Mouse (Mus musculus) CH12.LX (cell line): ENCODE data around the gene D1Ertd622e. TPM values are rescaled to one million over a fixed set of nuclear protein-coding genes. Genes with fewer than 3 reads are reported as not detected.

Experiments used
- DNase-seq: peaks from one replicate; pipeline ENCODE4 v3.0.0-alpha.2; 2013; ENCODE audit errors: extremely low read depth
- H3K27ac ChIP-seq: 2 replicates; pipeline ENCODE4 v1.5.1; 2012; ENCODE audit warnings: low read depth, mild to moderate bottlenecking, control low read depth, moderate library complexity; ENCODE audit not compliant: insufficient read depth
- H3K27me3 ChIP-seq: replicated peaks from 2 replicates; pipeline ENCODE3; 2012; ENCODE audit warnings: inconsistent platforms
- H3K36me3 ChIP-seq, 2 experiments: replicated peaks in 1 of 2; 2 replicates each; pipeline versions ENCODE3 to v1.6.1; 2012; ENCODE audit warnings: inconsistent platforms in 1 of 2, low read length in 1 of 2, mild to moderate bottlenecking in 1 of 2, mixed read lengths in 1 of 2, moderate library complexity in 1 of 2; ENCODE audit not compliant: control insufficient read depth in 1 of 2, insufficient read depth in 1 of 2
- H3K4me1 ChIP-seq, 2 experiments: 2 replicates each; pipeline ENCODE4 v1.6.1; 2012; ENCODE audit warnings: inconsistent platforms in 1 of 2, moderate library complexity in 1 of 2; ENCODE audit not compliant: insufficient read depth in 2 of 2, control insufficient read depth in 1 of 2
- H3K4me2 ChIP-seq: 2 replicates; pipeline ENCODE4 v1.6.1; 2012; ENCODE audit warnings: low read depth, mild to moderate bottlenecking, control low read depth; ENCODE audit not compliant: poor library complexity, insufficient read depth, severe bottlenecking
- H3K4me3 ChIP-seq, 3 experiments: fragments of 150-350 bp in 1 of 3; sonication (generic) in 1 of 3; replicated peaks in 1 of 3; 2 replicates each; pipeline versions ENCODE3 to v1.5.1; 2011 to 2012; ENCODE audit warnings: low read depth in 2 of 3, low read length in 2 of 3, mild to moderate bottlenecking in 2 of 3, moderate library complexity in 2 of 3, control low read depth in 1 of 3, improper control_type of control experiment in 1 of 3, inconsistent platforms in 1 of 3, mixed read lengths in 1 of 3; ENCODE audit not compliant: poor library complexity in 1 of 3
- H3K79me2 ChIP-seq: replicated peaks from 2 replicates; pipeline ENCODE4 v1.6.1; 2012; ENCODE audit warnings: mild to moderate bottlenecking, moderate library complexity; ENCODE audit not compliant: control insufficient read depth, poor library complexity, insufficient read depth, severe bottlenecking; ENCODE audit errors: extremely low read depth
- H3K9ac ChIP-seq: 2 replicates; pipeline ENCODE4 v1.6.1; 2012; ENCODE audit warnings: low read depth, mild to moderate bottlenecking, control low read depth, moderate library complexity; ENCODE audit not compliant: insufficient read depth
- H3K9me3 ChIP-seq: replicated peaks from 2 replicates; pipeline ENCODE3; 2012; ENCODE audit warnings: low read length, inconsistent platforms, mixed read lengths
- BHLHE40 ChIP-seq: IDR thresholded peaks from 2 replicates; pipeline ENCODE4 v1.6.1; 2011; ENCODE audit warnings: mild to moderate bottlenecking, low read depth, low read length, improper control_type of control experiment
- CHD1 ChIP-seq: IDR thresholded peaks from 2 replicates; pipeline ENCODE4 v1.6.1; 2012; ENCODE audit warnings: low read depth, low read length, improper control_type of control experiment, inconsistent platforms
- ELF1 ChIP-seq: IDR thresholded peaks from 2 replicates; pipeline ENCODE4 v1.6.1; 2014; ENCODE audit warnings: low read depth, mild to moderate bottlenecking, inconsistent platforms, low read length, improper control_type of control experiment
- EP300 ChIP-seq: IDR thresholded peaks from 2 replicates; pipeline ENCODE4 v1.6.1; 2011; ENCODE audit warnings: low read length, improper control_type of control experiment
- ETS1 ChIP-seq: conservative IDR thresholded peaks from 2 replicates; pipeline ENCODE4 v1.6.1; 2012; ENCODE audit warnings: low read depth, mild to moderate bottlenecking, inconsistent platforms, low read length, improper control_type of control experiment, moderate library complexity
- HCFC1 ChIP-seq: IDR thresholded peaks from 2 replicates; pipeline ENCODE4 v1.6.1; 2012; ENCODE audit warnings: low read depth, mild to moderate bottlenecking, inconsistent platforms, low read length, improper control_type of control experiment
- JUND ChIP-seq: conservative IDR thresholded peaks from 2 replicates; pipeline ENCODE4 v1.6.1; 2011; ENCODE audit warnings: low read depth, low read length, improper control_type of control experiment
- MAZ ChIP-seq: IDR thresholded peaks from 2 replicates; pipeline ENCODE4 v1.6.1; 2012; ENCODE audit warnings: low read depth, mild to moderate bottlenecking, inconsistent platforms, low read length, improper control_type of control experiment, moderate library complexity
- MEF2A ChIP-seq: IDR thresholded peaks from 2 replicates; pipeline ENCODE4 v1.6.1; 2014; ENCODE audit warnings: low read depth, mild to moderate bottlenecking, inconsistent platforms, low read length, improper control_type of control experiment, borderline replicate concordance
- MXI1 ChIP-seq: IDR thresholded peaks from 2 replicates; pipeline ENCODE4 v1.6.1; 2011; ENCODE audit warnings: mild to moderate bottlenecking, low read depth, low read length, improper control_type of control experiment
- NRF1 ChIP-seq: IDR thresholded peaks from 2 replicates; pipeline ENCODE4 v1.6.1; 2014; ENCODE audit warnings: low read depth, mild to moderate bottlenecking, inconsistent platforms, low read length, improper control_type of control experiment, moderate library complexity
- POLR2A ChIP-seq: IDR thresholded peaks from 2 replicates; pipeline ENCODE4 v1.6.1; 2011; ENCODE audit warnings: low read depth, mild to moderate bottlenecking, improper control_type of control experiment, low read length
- POLR2AphosphoS2 ChIP-seq: IDR thresholded peaks from 2 replicates; pipeline ENCODE4 v1.6.1; 2011; ENCODE audit warnings: low read depth, low read length, improper control_type of control experiment
- SIN3A ChIP-seq: IDR thresholded peaks from 2 replicates; pipeline ENCODE4 v1.6.1; 2012; ENCODE audit warnings: low read length, improper control_type of control experiment, inconsistent platforms
- SMC3 ChIP-seq: IDR thresholded peaks from 2 replicates; pipeline ENCODE4 v1.6.1; 2011; ENCODE audit warnings: low read depth, low read length, improper control_type of control experiment
- TCF12 ChIP-seq: IDR thresholded peaks from 2 replicates; pipeline ENCODE4 v1.6.1; 2014; ENCODE audit warnings: low read depth, mild to moderate bottlenecking, inconsistent platforms, low read length, improper control_type of control experiment
- ZC3H11A ChIP-seq: IDR thresholded peaks from 2 replicates; pipeline ENCODE4 v1.6.1; 2012; ENCODE audit warnings: low read depth, mild to moderate bottlenecking, inconsistent platforms, low read length, improper control_type of control experiment
- ZKSCAN1 ChIP-seq: IDR thresholded peaks from 2 replicates; pipeline ENCODE4 v1.6.1; 2012; ENCODE audit warnings: low read depth, inconsistent platforms, low read length, improper control_type of control experiment, borderline replicate concordance
- ZMIZ1 ChIP-seq: IDR thresholded peaks from 2 replicates; pipeline ENCODE4 v1.6.1; 2012; ENCODE audit warnings: low read depth, mild to moderate bottlenecking, inconsistent platforms, low read length, improper control_type of control experiment
- dilution Hi-C: fragments of 300-500 bp; cut with MboI; formaldehyde crosslinking; loops from 2 replicates; pipeline ENCODE4 v1.14.3; 2020; ENCODE audit warnings: low sequenced_read_pairs; ENCODE audit not compliant: extremely low pct_unique_long_range_greater_than_20kb, extremely low pct_ligation_motif_present
- in situ Hi-C: fragments of 300-500 bp; cut with MboI; formaldehyde crosslinking; loops from 3 replicates; pipeline ENCODE4 v1.14.3; 2019; ENCODE audit warnings: low sequenced_read_pairs, low pct_ligation_motif_present, low pct_unique_long_range_greater_than_20kb, mixed read lengths
- polyA plus RNA-seq: library from polyadenylated mRNA; unstranded; fragments of >175 nt; gene quantifications from 2 replicates; pipeline ENCODE4 v1.2.1, GENCODE M21; 2012; ENCODE audit warnings: low read depth; ENCODE audit not compliant: insufficient read length
- total RNA-seq, 2 experiments: library from RNA; depleted of rRNA; stranded (reverse); fragments of 300-350 nt in 1 of 2; fragments of >200 nt in 1 of 2; gene quantifications; 2 replicates each; pipeline ENCODE4 v1.2.3; 2012 to 2014

The D1Ertd622e gene
- total and polyA plus RNA-seq, 3 experiments, result 9.0 to 27.3 (median 22.1) TPM

GRCm38 (mm10) chr1:97625427-97625826 is 36.4 kb downstream of the D1Ertd622e start:
- no peaks in the 10 kb centered on the region for H3K27me3 ChIP-seq
- no peak overlapping the region for H3K4me2 ChIP-seq
- no peak for DNase-seq
- no peaks in the 10 kb centered on the region; the same call in 1 of the 2 replicates for H3K79me2 ChIP-seq
- peaks cover 2 to 34% of the 10 kb centered on the region in 2 experiments; a peak in 3 of 4 replicates for H3K4me1 ChIP-seq
- no peak for TF ChIP-seq ETS1
- no peak for TF ChIP-seq MXI1
- TF ChIP-seq EP300, result no peak
- TF ChIP-seq ELF1, result no peak
- no peak for TF ChIP-seq ZMIZ1
- no peak for TF ChIP-seq SMC3
- TF ChIP-seq ZKSCAN1, result no peak
- TF ChIP-seq POLR2AphosphoS2, result no peak
- TF ChIP-seq POLR2A, result no peak
- no peak for TF ChIP-seq ZC3H11A
- TF ChIP-seq NRF1, result no peak
- TF ChIP-seq BHLHE40, result no peak
- TF ChIP-seq JUND, result no peak
- TF ChIP-seq CHD1, result no peak
- no peak overlapping the region for H3K27ac ChIP-seq
- no peak overlapping the region for H3K4me3 ChIP-seq
- no peaks in the 10 kb centered on the region for H3K36me3 ChIP-seq
- in situ Hi-C loops, result no loop called here
- no peaks in the 10 kb centered on the region for H3K9me3 ChIP-seq
- dilution Hi-C loops, result no loop called here
- no peak overlapping the region for H3K9ac ChIP-seq

- Histone ChIP-seq H3K4me1 (peaks cover 0 to 34% of the 10 kb centered on the region in 2 experiments; a peak in 2 of 4 replicates), H3K27ac (no peak overlapping the region), H3K4me2 (no peak overlapping the region), H3K4me3 (no peak overlapping the region), H3K27me3 (no peaks in the 10 kb centered on the region), H3K36me3 (no peaks in the 10 kb centered on the region), H3K79me2 (no peaks in the 10 kb centered on the region; the same call in 1 of the 2 replicates), H3K9ac (no peak overlapping the region), H3K9me3 (no peaks in the 10 kb centered on the region)
- dilution Hi-C loops, result no loop called here
- DNase-seq, result no peak
- no peak for TF ChIP-seq MXI1
- TF ChIP-seq SIN3A, result no peak
- no peak for TF ChIP-seq MAZ
- TF ChIP-seq HCFC1, result no peak
- TF ChIP-seq TCF12, result no peak
- no peak for TF ChIP-seq MEF2A
- in situ Hi-C loops, result no loop called here
Observed at GRCm38 (mm10) chr1:97624386-97624785, 37.5 kb downstream of the D1Ertd622e start.
